Mouse (Mus musculus) adrenal gland, adult 2 months (tissue): Measurements from ENCODE around the gene Fam222b. TPM values are rescaled to one million over a fixed set of nuclear protein-coding genes. Genes with fewer than 3 reads are reported as not detected.

Experiments used
- DNase-seq: peaks from one replicate; pipeline ENCODE4 v3.0.0; 2021
- polyA plus RNA-seq: library from polyadenylated mRNA; depleted of rRNA; stranded (reverse); fragments of >200 nt; gene quantifications from 2 replicates; pipeline ENCODE4 v1.2.3, GENCODE M21; 2012
- total RNA-seq, 2 experiments: library from RNA; stranded (reverse); gene quantifications; 2 replicates each; pipeline ENCODE4 v1.2.3; 2021

Fam222b gene
- total and polyA plus RNA-seq, 3 experiments: 19.7 to 41.7 (median 24.2) TPM

GRCm38 (mm10) chr11:78136132-78136531, 41.7 kb downstream of the Fam222b start:
- DNase-seq: no peak

- peak; percentile 68 for DNase-seq
These were observed 43.1 kb downstream of the Fam222b start for GRCm38 (mm10) chr11:78137584-78137983.

DNA sequence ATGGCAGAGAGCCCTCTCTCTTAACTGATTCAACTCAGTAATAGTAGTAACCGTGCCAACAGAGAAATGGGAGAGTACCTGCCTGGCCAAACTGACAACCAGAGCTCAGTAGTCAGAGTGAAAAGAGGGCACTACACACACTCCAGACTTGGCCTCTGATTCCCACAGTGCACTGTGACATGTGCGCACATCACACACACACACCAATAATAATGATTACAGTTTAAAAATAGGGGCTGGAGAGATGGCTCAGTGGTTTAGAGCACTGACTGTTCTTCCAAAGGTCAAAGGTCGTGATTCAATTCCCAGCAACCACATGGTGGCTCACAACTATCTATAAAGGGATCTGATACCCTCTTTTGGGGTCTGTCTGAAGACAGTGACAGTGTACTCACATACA, 43.6 kb downstream of the Fam222b start:
- DNase-seq: no peak

- DNase-seq: no peak
These were observed 46.2 kb downstream of the Fam222b start for GRCm38 (mm10) chr11:78140665-78141064.

- no peak for DNase-seq
These were observed 49.1 kb downstream of the Fam222b start for GRCm38 (mm10) chr11:78143520-78143919.

DNA sequence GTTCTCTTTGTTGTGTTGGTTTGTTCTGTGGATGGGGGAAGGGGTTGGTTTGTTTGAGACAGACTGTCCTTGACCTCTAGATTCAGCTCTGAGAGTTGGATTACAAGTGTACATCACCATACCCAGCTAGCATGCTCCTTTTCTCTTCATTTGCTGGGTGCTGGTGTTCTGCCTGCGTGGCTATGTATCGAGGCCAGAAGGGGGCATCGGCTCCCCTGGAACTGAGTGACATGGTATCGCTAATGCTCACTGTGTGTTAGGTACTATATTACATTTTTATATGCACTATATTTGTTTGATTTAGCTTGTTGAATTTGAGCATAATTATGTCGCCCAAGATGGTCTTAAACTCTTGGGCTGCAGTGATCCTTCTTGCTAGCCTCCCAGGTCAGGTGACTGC, 51.7 kb downstream of the Fam222b start:
- DNase-seq: no peak

DNA sequence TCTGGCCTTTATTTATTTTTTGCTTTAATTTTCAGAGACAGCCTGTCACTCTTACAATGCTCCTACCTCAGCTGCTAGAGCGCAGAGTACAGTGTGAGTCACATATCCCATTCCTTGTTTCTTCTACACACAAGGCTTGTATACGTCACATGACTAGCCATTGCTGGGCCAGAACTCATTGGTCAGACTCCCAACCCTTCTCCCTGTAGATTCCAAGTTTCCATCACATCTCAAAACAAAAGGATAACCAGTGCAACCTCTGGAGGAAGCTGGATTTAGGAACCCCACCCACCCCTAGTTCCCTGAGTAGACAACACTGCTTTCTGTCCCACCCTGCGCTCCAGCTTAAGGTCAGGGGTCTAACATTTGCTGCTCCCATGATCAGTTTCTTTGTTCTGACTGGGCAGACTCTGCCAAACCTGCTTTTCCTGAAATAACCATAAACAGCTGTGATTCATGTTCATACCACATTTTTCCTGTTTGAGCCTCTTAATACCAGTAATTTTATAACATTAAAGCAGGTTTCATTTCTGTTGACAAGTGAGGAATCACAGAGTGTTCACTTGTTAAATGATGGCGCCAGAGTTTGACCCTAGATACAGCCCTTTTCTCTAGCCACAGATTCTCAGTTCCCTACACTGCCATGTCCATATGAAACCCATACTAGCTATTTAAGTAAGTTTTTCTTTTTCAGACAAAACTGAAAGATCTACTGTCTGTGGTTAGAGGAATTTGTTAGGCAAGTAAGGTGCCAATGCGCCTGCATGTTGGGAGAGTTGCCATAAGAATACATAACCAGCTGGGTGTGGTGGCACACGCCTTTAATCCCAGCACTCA, 52.5 kb downstream of the Fam222b start:
- no peak for DNase-seq

- DNase-seq: no peak
These were observed 56.7 kb downstream of the Fam222b start for GRCm38 (mm10) chr11:78151161-78151560.

DNA sequence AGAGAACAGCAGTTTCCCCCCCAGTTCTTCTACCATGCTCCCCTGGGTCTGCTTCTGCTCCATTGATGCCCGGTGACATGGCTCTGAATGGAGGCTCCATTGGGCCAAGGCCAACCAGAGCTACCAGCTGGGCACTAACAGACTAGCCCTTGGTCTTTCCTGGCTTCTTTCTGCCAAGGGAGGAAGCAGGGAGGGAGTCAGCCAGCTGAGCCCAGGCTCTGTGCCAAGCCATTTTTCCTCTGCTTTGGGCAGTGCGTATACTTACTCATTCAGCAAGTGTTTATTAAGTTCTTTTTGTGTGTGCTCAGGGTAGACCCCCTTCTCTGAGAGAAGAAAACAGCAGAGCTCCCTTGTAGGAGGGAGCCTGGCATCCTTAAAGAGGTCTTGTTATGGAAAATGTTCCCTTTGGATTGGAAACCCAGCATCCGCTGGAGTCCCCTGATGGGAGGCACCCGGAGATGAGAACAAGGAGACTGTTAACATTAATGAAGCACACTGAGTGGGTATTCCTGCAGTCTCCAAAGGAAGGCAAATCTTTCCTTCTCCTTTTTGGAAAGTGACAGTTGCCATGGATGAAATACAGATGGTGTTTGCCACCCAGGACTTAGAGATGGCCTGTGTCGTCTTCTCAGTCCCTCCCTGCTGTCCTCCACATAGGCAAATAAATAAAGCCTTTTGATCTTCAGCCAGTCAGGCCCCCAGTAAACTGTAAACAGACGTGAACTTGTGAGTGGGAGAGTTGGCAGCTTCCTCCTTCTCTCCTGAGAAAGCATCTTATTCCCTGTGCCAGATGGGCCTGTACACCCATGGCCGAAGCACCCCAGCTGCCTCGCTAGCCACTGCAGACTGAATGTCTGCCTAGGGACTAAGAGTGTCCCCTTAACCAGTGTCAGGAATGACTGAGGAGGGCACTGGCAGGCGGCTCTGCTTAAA, 58.1 kb downstream of the Fam222b start:
- peak; percentile 87 for DNase-seq

DNA sequence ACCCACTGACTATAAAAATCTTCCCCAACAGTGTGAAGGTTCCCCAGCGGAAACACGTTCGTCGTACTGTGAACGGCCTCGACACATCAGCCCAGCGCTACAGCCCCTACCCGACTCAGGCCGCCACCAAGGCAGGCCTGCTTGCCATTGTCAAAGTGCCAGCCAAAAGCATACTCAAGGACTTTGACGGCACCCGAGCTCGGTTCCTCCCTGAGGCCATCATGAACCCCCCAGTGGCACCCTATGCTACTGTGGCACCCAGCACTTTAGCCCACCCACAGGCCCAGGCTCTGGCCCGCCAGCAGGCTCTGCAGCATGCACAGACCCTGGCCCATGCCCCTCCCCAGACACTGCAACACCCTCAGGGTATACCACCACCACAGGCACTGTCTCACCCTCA, 59.3 kb downstream of the Fam222b start:
- DNase-seq: no peak

- no peak for DNase-seq
These were observed 61.2 kb downstream of the Fam222b start for GRCm38 (mm10) chr11:78155674-78156073.

- no peak for DNase-seq
These were observed 61.8 kb downstream of the Fam222b start for GRCm38 (mm10) chr11:78156156-78156699.

DNA sequence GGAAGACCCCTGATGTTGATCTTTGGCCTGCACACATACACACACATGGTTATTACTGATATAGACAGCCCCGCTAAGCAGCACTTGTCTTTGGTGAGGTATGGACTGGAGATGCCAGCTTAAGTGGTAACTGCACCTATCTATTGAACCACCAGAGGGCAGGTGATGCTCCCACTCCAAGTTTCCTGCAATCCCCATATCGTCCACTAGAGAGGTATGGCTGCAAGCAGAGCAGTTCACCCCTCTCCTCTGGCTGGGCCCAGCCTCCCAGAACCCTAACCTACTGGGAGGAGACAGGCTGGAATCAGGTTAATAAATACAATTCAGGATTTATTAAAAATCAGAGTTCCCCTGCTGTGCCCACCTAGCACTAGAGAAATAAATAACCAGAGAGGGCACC, 64.6 kb downstream of the Fam222b start:
- peak; percentile 85 for DNase-seq

GRCm38 (mm10) chr11:78159557-78159956, 65.1 kb downstream of the Fam222b start:
- DNase-seq: no peak

DNA sequence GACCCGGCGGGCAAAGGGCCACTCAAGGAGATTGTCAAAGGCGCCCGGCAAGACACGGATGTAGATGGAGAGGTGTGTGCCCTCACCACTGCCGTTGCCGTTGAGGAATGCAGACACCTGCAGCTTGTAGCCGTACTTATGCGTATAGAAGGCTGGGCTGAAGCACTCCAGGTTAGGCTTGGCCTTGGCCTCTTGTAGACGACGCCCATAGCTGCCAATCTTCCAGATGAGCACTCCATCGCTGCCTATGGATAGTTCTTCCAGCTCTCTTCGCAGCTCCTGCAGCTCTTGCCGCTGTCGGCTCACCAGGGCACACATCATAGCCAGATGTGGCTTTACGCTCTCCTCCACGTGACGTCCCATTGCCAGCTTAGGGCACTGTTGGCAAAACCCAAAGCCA, 65.7 kb downstream of the Fam222b start:
- DNase-seq: no peak

DNA sequence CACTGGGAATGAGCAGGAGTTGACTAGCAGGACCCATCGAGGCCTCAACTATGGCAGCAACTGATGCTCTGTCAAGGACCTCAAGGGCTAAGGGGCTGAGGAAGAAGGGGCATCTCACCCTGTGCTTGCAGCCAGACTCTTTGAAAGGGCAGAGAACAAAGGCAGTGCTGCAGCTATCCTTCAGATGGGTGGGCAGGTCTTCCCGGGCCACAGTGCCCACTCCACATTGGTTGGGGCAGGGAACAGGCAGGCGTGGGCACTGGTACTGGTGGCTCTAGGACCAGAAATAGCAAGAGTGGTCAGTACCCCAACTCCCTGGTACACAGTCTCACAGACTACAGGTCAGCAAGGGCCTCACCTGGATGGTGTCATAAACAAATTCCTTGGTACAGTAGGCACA, 66.2 kb downstream of the Fam222b start:
- no peak for DNase-seq

- DNase-seq: no peak
These were observed 66.7 kb downstream of the Fam222b start for GRCm38 (mm10) chr11:78161169-78161568.

- no peak for DNase-seq
These were observed 67.5 kb downstream of the Fam222b start for GRCm38 (mm10) chr11:78161968-78162367.

GRCm38 (mm10) chr11:78162504-78162903, 68.0 kb downstream of the Fam222b start:
- peak; percentile 82 for DNase-seq

DNA sequence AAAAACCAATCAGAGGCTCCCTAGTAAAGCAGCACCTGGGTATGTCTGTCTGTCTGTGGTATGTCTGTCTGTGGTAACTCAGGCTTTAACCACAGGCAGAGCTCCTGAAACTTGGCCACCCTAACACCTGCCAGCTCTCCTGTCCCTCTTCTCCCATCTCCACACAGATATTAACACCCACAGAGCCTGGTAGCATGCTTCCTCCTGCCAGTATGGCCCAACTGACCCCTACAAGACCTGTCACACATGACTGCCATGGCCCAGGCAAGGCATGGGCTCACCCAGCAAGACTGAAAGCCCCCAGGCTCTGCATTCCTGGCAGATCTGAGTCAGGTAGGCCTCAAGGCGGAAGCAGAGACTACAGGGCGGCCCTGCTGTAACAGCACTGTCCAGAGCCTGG, 68.6 kb downstream of the Fam222b start:
- DNase-seq: no peak

- DNase-seq: peak; percentile 82
These were observed 69.5 kb downstream of the Fam222b start for GRCm38 (mm10) chr11:78163681-78164603.

DNA sequence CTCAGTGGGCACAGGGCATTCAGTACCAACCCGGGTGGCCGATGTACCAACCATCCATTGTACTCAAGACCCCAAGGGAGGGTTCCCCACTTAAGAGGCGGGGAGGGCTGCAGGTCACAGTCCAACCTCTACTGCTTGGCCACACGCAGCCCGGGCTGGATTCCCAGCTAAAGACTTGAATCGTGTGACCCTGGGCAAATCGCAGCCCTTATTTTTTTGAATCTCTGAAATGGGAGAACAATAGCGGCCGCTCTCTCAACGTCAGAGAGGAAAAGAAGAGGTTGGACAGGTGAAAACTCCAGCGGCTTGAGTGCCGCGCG, 70.1 kb downstream of the Fam222b start:
- DNase-seq: no peak
